Mouse (Mus musculus): ENCODE data around the gene Fkbp1a.

DNA sequence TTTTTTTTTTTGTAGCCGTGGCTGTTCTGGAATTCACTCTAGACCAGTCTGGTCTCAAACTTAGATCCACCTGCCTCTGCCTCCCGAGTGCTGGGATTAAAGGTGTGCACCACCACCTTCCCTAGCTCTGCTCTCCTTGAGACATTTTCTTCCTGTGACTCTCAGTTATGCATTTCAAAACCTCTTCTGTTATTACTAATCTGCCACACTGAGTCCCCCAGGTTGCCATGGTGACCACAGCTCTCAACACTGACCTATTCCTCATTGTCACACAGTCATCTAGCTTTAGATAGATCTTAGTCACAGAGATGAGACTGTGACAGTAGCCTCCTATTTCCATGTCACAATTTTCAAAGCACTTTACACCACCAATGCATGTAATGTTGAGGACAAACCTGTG lies 27.2 kb downstream of the Fkbp1a start:
- TF ChIP-seq CTCF (IDR thresholded peaks at IDR 0.05; ENCODE audit: extremely low read depth, insufficient read depth, insufficient read length, insufficient replicate concordance): no peak
- TF ChIP-seq POLR2A (IDR thresholded peaks at IDR 0.05; ENCODE audit: low read depth, low read length): no peak
